Mouse (Mus musculus) CD8-positive naive resting alpha-beta T cell, adult 57 days (primary cell): ENCODE results near the gene Ly6g6f. TPM values are rescaled to one million over a fixed set of nuclear protein-coding genes. Genes with fewer than 3 reads are reported as not detected.

Experiments used
- total RNA-seq: library from RNA; stranded (reverse); gene quantifications from one replicate; pipeline ENCODE4 v1.2.4, GENCODE M21; 2023

Gene Ly6g6f
- total RNA-seq = not detected

GRCm38 (mm10) chr17:35085208-35085865 lies at the start of gene Ly6g6f:
Gene Ly6g6f, minus strand, starts transcription at chr17:35085610.

GRCm38 (mm10) chr17:35134801-35135590 lies 49.6 kb upstream of the Ly6g6f start, which contains the start of gene Bag6:
Gene Bag6, plus strand, starts transcription at chr17:35135178.

GRCm38 (mm10) chr17:35131500-35132173 lies 46.2 kb upstream of the Ly6g6f start, which contains the start of gene Apom:
Gene Apom, minus strand, starts transcription at chr17:35132050.

GRCm38 (mm10) chr17:35126206-35126611 lies 40.8 kb upstream of the Ly6g6f start, which contains the start of gene D17H6S53E:
Gene D17H6S53E, plus strand, starts transcription at chr17:35126373.

GRCm38 (mm10) chr17:35121871-35122303 lies 36.5 kb upstream of the Ly6g6f start, which contains the start of gene Csnk2b:
Gene Csnk2b, minus strand, starts transcription at chr17:35122053.

DNA sequence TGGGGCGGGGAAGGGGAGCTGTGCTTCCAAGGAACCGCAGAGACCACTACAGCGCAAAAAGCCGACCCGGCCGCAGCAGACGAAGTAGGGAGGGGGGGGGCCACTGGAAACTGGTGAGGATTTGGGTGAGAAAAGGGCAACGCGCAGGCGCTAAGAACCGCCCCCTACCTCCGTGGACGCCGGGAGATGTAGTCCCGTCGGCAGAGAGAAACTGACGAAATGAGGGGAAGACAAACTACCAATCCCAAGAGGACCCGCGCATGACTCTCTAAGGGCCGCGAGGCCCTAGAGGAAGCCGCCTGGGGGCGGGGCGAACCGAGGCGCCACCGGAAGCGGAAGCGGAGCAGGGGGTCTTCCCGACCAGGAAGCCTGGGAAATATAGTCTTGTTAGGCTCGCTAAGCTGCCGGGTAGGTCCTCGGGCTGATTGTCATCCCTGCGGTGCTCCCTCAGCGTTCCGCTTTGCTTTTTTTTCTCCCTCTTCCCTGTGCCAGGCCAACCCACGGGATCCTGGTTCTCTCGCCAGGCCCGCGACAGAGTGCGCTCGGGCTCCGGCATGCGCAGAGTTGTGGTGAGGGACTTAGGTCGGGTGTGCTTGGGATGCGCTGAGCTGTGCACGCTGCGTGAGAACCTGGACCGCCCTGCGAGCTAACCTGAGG lies 35.9 kb upstream of the Ly6g6f start, which contains the start of gene Gpank1:
TSS of gene Gpank1 (plus strand) at position 313 of the 657 bp plus-strand sequence.

DNA sequence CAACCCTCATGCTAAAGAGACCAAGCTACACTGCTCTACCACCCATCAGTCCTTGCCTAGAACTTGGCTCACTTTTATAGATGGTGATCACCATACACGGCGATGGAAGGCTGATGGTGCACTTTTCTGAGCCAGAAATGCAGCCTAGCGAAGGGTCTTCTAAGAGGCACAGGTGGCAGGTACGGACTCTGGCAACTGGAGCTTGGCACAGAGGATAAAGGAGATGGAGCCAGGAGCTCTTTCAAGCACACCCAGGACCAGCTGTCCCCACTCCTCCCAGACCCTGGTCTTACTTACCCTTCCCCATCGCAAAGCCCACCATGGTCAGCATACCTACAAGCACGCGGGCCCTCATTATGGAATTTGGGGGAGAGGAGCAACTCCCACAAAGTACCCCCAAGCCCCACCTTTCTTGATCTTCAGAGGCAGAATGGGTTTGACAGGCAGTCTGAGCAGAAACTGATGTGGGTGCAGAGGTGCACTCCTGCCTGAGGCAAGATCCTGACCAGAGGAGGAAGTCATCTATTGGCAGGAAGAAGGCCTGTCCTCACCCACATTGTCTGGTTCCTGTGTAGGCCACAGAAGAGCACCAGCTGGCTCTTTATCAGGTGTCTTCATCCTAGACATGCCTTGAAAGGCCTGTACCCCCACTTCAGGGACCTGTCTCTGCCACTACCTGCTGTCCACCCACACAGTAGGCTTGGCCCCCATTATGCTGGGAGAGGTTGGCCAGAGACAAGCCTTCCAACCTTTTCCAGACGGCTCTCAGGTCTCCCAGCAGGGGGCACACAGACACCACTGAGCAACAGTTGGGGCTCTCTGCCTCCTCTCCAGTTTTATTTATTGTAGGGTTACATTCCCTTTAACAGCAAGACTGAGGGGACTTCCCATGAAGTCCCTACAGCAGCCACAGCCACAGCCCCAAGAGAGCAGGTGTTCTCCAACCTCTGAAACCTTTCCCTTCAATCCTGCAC lies 29.9 kb upstream of the Ly6g6f start, which contains the start of gene Ly6g5b:
TSS of gene Ly6g5b (minus strand) at position 383 of the 974 bp plus-strand sequence.

GRCm38 (mm10) chr17:35108097-35108496 lies 22.7 kb upstream of the Ly6g6f start, which contains the start of gene Ly6g5c:
Gene Ly6g5c, plus strand, starts transcription at chr17:35108279.

DNA sequence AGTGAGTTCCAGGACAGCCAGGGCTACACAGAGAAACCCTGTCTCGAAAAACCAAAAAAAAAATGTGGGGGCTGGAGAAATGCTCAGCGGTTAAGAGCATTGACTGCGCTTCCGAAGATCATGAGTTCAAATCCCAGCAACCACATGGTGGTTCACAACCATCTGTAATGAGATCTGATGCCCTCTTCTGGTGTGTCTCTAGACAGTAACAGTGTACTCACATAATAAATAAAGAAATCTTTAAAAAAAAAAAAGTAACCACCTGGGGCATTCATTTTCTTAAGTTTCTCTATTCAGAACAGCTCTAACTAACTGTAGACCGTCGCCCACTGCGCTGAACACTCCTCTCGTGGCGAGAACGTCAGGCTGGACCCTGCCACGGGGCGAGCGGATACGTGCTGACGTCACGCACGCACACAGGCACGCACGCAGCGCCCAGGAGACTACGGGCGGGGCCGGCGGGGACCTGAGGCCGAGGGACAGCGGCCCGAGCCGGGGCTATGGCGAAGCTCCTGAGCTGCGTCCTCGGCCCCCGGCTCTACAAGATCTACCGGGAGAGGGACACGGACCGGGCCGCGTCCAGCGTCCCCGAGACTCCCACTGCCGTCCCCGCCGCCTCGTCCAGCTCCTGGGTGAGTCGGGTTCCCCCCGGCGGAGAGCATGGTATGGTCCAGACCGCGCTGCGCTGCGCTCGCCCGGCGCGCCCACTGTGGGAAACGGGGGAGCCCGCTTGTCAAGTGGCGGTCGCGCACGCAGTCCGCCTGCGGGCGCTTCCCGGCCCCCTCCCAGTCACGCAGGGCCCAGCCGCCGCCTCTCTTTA lies 3.6 kb upstream of the Ly6g6f start, which contains the start of gene Abhd16a:
TSS of gene Abhd16a (plus strand) at position 439 of the 820 bp plus-strand sequence.

DNA sequence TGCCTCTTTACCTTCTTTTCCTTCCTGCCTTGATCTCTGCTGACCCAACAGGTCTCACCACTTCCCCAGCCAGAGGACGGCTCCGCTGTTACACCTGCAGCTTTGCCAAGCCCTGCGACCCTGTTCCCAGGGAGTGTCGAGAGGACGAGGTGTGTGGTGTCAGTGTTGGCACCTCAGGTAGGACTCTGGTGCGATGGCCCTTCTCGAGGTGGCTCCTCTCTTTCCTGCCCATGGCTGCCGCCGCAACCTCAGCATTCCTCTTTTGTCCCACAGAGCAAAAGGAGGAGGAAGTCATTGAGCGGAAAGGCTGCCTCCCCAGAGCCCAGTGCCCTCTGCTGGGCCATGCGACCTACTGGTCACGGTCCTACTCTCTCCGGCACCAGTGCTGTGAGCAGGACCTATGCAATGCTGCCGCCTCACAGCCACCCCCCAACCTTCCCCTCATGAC lies 7.6 kb downstream of the Ly6g6f start, which contains the start of gene Ly6g6d:
TSS of gene Ly6g6d (minus strand) at position 280 of the 448 bp plus-strand sequence.

DNA sequence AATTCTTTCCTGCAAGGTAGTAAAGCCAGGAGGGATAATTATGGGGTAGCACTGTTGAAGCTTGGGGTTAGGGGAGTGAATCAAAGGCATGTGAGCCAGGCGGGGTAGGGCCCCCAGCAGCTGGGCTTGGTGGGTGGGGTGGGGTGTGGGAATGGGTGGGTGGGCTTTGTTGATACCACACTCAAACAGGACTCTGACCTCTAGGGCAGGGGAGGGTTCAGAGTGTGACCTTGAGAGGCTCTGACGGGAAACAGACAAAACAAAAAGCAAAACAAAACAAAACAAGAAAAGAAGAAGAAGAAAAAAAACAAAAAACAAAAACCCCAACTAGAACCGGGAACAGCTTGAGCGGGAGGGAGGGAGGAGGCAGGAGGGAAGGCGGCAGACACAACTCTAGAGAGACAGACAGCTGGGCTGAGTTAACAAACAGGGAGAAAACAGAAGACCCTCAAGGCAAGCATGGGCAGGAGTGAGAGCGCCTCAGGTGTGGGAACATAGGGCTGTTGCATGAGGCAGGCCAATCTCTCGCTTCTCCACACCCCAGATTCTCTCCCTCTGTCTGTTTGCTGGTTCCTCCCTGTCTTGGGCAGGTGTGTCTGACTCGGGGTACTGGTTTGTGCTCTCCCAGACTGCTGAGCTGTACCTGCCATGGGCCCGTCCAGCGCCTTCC lies 8.8 kb downstream of the Ly6g6f start, which contains the start of gene Ly6g6e:
TSS of gene Ly6g6e (plus strand) at position 396 of the 670 bp plus-strand sequence.

GRCm38 (mm10) chr17:35066084-35066483 lies 19.3 kb downstream of the Ly6g6f start, which contains the start of gene Mpig6b:
Gene Mpig6b, minus strand, starts transcription at chr17:35066184.

GRCm38 (mm10) chr17:35064951-35065947 lies 20.2 kb downstream of the Ly6g6f start, which contains the start of gene Ly6g6c:
Gene Ly6g6c, plus strand, starts transcription at chr17:35065388.

GRCm38 (mm10) chr17:35058911-35059892 lies 26.2 kb downstream of the Ly6g6f start, which contains the start of gene Ddah2:
Gene Ddah2, plus strand, starts transcription at chr17:35059035.

GRCm38 (mm10) chr17:35049561-35050016 lies 35.8 kb downstream of the Ly6g6f start, which contains the start of gene Clic1:
Gene Clic1, plus strand, starts transcription at chr17:35049966.

